Mouse (Mus musculus) myocyte (in vitro differentiated cells): ENCODE data around the gene Agr2. TPM values are rescaled to one million over a fixed set of nuclear protein-coding genes. Genes with fewer than 3 reads are reported as not detected.

Source experiments
- H3K27me3 ChIP-seq: one replicate; pipeline ENCODE4 v1.6.1; 2011; ENCODE audit not compliant: control insufficient read depth, insufficient read depth, insufficient read length
- H3K36me3 ChIP-seq: one replicate; pipeline ENCODE4 v1.6.1; 2011; ENCODE audit not compliant: control insufficient read depth, insufficient read depth
- H3K4me2 ChIP-seq: one replicate; pipeline ENCODE4 v1.6.1; 2011; ENCODE audit warnings: low read depth, control low read depth
- H3K4me3 ChIP-seq: one replicate; pipeline ENCODE4 v1.5.1; 2011; ENCODE audit warnings: mild to moderate bottlenecking, control low read depth, moderate library complexity
- H3K79me2 ChIP-seq: one replicate; pipeline ENCODE4 v1.6.1; 2011; ENCODE audit not compliant: control insufficient read depth, insufficient read depth
- H3ac ChIP-seq: one replicate; pipeline ENCODE4 v1.6.1; 2011; ENCODE audit not compliant: control insufficient read depth, insufficient read length
- CEBPB ChIP-seq: IDR thresholded peaks from 2 replicates; pipeline ENCODE4 v1.6.1; 2011; ENCODE audit warnings: mild to moderate bottlenecking, moderate library complexity; ENCODE audit not compliant: poor library complexity, insufficient read depth, severe bottlenecking
- E2F4 ChIP-seq: IDR thresholded peaks from one replicate; pipeline ENCODE4 v1.6.1; 2011; ENCODE audit warnings: mild to moderate bottlenecking, control low read depth, moderate library complexity; ENCODE audit not compliant: insufficient read depth
- MAX ChIP-seq: IDR thresholded peaks from one replicate; pipeline ENCODE4 v1.6.1; 2011; ENCODE audit warnings: low read depth, mild to moderate bottlenecking, control low read depth
- MYOD1 ChIP-seq, 3 experiments: IDR thresholded peaks; one replicate each; pipeline ENCODE4 v1.6.1; 2011; ENCODE audit warnings: control low read depth in 2 of 3, low read depth in 2 of 3, mild to moderate bottlenecking in 2 of 3, moderate library complexity in 1 of 3; ENCODE audit not compliant: insufficient read length in 2 of 3, control insufficient read depth in 1 of 3
- MYOG ChIP-seq, 3 experiments: IDR thresholded peaks; one replicate each; pipeline ENCODE4 v1.6.1; 2011; ENCODE audit warnings: control low read depth in 2 of 3, low read depth in 2 of 3, mild to moderate bottlenecking in 2 of 3; ENCODE audit not compliant: insufficient read length in 2 of 3, control insufficient read depth in 1 of 3, insufficient read depth in 1 of 3
- POLR2A ChIP-seq: IDR thresholded peaks from one replicate; pipeline ENCODE4 v1.6.1; 2011; ENCODE audit warnings: low read depth, mild to moderate bottlenecking, control low read depth, moderate library complexity; ENCODE audit not compliant: insufficient read length
- POLR2AphosphoS2 ChIP-seq: IDR thresholded peaks from one replicate; pipeline ENCODE4 v1.6.1; 2011; ENCODE audit warnings: low read depth, control low read depth; ENCODE audit not compliant: insufficient read length
- REST ChIP-seq: IDR thresholded peaks from one replicate; pipeline ENCODE4 v1.6.1; 2011; ENCODE audit warnings: mild to moderate bottlenecking, control low read depth, moderate library complexity; ENCODE audit not compliant: insufficient read depth, insufficient read length
- SRF ChIP-seq: IDR thresholded peaks from one replicate; pipeline ENCODE4 v1.6.1; 2011; ENCODE audit warnings: low read depth; ENCODE audit not compliant: control insufficient read depth, insufficient read length
- TCF12 ChIP-seq: IDR thresholded peaks from one replicate; pipeline ENCODE4 v1.6.1; 2011; ENCODE audit warnings: mild to moderate bottlenecking, control low read depth; ENCODE audit not compliant: poor library complexity, insufficient read depth, severe bottlenecking
- TCF3 ChIP-seq: IDR thresholded peaks from one replicate; pipeline ENCODE4 v1.6.1; 2011; ENCODE audit warnings: low read depth, control low read depth; ENCODE audit not compliant: insufficient read length
- USF1 ChIP-seq: IDR thresholded peaks from one replicate; pipeline ENCODE4 v1.6.1; 2011; ENCODE audit warnings: low read depth, mild to moderate bottlenecking, control low read depth, moderate library complexity
- polyA plus RNA-seq: library from polyadenylated mRNA; unstranded; fragments of >200 nt; fragmentation: generic; extraction: Trizol; gene quantifications from one replicate; pipeline ENCODE4 v1.2.1, GENCODE M21; 2012; ENCODE audit warnings: missing spikeins

The Agr2 gene
- polyA plus RNA-seq, 1 experiment = not detected

- no peaks in the 10 kb centered on the region for H3K79me2 ChIP-seq
- no peak overlapping the region for H3K4me3 ChIP-seq
- TF ChIP-seq TCF12 (no peak), MAX (no peak), POLR2A (no peak), CEBPB (no peak), MYOD1 (IDR thresholded peaks at IDR 0.05; ENCODE audit: control insufficient read depth in 1 of 3, insufficient read length in 2 of 3, low read depth in 2 of 3) (no peak), POLR2AphosphoS2 (no peak)
- no peak overlapping the region for H3ac ChIP-seq
- H3K36me3 ChIP-seq = no peaks in the 10 kb centered on the region
- no peaks in the 10 kb centered on the region for H3K27me3 ChIP-seq
- H3K4me2 ChIP-seq = no peak overlapping the region
Measured at GRCm38 (mm10) chr12:36008364-36009047, 15.8 kb downstream of the Agr2 start.

DNA sequence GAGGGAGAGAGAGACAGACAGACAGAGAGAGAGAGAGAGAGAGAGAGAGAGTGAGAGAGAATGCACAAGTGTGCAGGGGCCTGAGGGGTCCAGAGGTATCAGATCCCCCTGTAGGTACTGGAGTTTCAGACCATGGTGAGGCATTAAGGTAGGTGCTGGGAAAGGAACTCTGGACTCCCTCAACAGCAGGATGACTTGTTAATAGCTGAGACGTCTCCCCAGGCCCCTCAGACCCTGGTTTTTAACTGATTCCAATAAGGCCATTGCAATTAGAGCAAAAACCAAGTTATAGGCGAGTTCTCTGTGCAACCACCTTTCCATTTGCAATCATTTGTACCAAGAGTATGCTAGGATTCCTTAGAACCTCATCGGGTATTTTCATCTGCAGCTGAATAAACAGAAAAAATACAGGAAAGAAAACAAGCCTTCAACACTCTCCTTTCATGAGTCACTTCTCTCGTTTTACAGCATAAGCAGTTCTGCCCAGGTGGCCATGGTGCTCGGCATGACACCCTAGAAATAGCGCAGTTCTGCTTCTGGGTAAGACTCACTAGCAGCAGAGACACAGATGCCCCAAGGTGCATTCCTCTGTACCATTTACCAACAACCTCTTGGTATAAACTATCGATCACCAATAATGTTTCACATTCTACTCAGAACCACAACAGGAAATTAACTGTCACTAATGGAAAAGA is 20.7 kb downstream of the Agr2 start:
- Histone ChIP-seq H3K4me3 (no peak overlapping the region), H3K36me3 (no peaks in the 10 kb centered on the region), H3ac (no peak overlapping the region), H3K4me2 (no peak overlapping the region), H3K79me2 (no peaks in the 10 kb centered on the region), H3K27me3 (no peaks in the 10 kb centered on the region)
- no peak for TF ChIP-seq MAX
- TF ChIP-seq E2F4 = no peak
- no peak for TF ChIP-seq TCF3
- no peak for TF ChIP-seq TCF12
- TF ChIP-seq POLR2A = no peak
- TF ChIP-seq REST = no peak
- no peak for TF ChIP-seq USF1
- TF ChIP-seq MYOD1 (IDR thresholded peaks at IDR 0.05; ENCODE audit: control insufficient read depth in 1 of 3, insufficient read length in 2 of 3, low read depth in 2 of 3) = no peak
- TF ChIP-seq SRF = no peak
- no peak for TF ChIP-seq MYOG (IDR thresholded peaks at IDR 0.05; ENCODE audit: control insufficient read depth in 1 of 3, insufficient read depth in 1 of 3, insufficient read length in 2 of 3, low read depth in 2 of 3)
- TF ChIP-seq CEBPB = no peak
- no peak for TF ChIP-seq POLR2AphosphoS2

- TF ChIP-seq USF1 (no peak), MAX (no peak), TCF3 (no peak)
- Histone ChIP-seq H3K4me2 (no peak overlapping the region), H3ac (no peak overlapping the region), H3K4me3 (no peak overlapping the region), H3K79me2 (no peaks in the 10 kb centered on the region), H3K27me3 (no peaks in the 10 kb centered on the region), H3K36me3 (no peaks in the 10 kb centered on the region)
Measured at GRCm38 (mm10) chr12:36017791-36018190, 25.1 kb downstream of the Agr2 start.

GRCm38 (mm10) chr12:36019572-36019971 is 26.9 kb downstream of the Agr2 start:
- no peaks in the 10 kb centered on the region for H3K79me2 ChIP-seq
- H3K36me3 ChIP-seq = no peaks in the 10 kb centered on the region
- no peak overlapping the region for H3ac ChIP-seq
- H3K4me2 ChIP-seq = no peak overlapping the region
- no peak for TF ChIP-seq E2F4
- no peak for TF ChIP-seq MYOG (IDR thresholded peaks at IDR 0.05; ENCODE audit: control insufficient read depth in 1 of 3, insufficient read depth in 1 of 3, insufficient read length in 2 of 3, low read depth in 2 of 3)
- no peak for TF ChIP-seq POLR2AphosphoS2
- no peak for TF ChIP-seq CEBPB
- TF ChIP-seq SRF = no peak
- TF ChIP-seq USF1 = no peak
- no peak for TF ChIP-seq POLR2A
- no peak for TF ChIP-seq MAX
- no peak for TF ChIP-seq TCF3
- TF ChIP-seq REST = no peak
- TF ChIP-seq MYOD1 (IDR thresholded peaks at IDR 0.05; ENCODE audit: control insufficient read depth in 1 of 3, insufficient read length in 2 of 3, low read depth in 2 of 3) = no peak
- no peak for TF ChIP-seq TCF12
- no peaks in the 10 kb centered on the region for H3K27me3 ChIP-seq
- no peak overlapping the region for H3K4me3 ChIP-seq

DNA sequence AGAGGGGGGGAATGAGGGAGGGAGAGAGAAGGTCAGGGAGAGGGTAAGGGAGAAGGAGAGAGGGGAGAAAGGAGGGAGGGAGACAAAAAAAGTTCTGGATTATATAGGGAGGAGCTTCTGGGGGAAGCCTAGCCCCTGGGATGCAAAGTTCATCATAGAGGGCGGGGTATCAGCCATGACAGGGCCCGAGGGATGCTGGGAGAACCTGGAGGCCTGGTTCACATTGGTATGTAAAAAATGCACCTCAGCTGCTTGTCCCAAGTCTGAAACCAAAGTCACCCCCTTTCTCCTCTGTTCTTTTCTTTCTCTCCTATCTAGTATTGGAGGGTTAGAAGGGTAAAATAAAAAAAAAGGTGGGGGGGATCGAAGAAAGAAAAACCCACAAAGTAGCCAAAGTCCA is 27.4 kb downstream of the Agr2 start:
- Histone ChIP-seq H3K36me3 (no peaks in the 10 kb centered on the region), H3K27me3 (no peaks in the 10 kb centered on the region), H3K4me2 (no peak overlapping the region), H3K79me2 (no peaks in the 10 kb centered on the region), H3ac (no peak overlapping the region), H3K4me3 (no peak overlapping the region)
- TF ChIP-seq MYOD1 (IDR thresholded peaks at IDR 0.05; ENCODE audit: control insufficient read depth in 1 of 3, insufficient read length in 2 of 3, low read depth in 2 of 3) = no peak
- TF ChIP-seq MYOG (IDR thresholded peaks at IDR 0.05; ENCODE audit: control insufficient read depth in 1 of 3, insufficient read depth in 1 of 3, insufficient read length in 2 of 3, low read depth in 2 of 3) = no peak
- TF ChIP-seq TCF3 = no peak
- TF ChIP-seq REST = no peak
- TF ChIP-seq SRF = no peak
- no peak for TF ChIP-seq POLR2A
- TF ChIP-seq E2F4 = no peak
- TF ChIP-seq TCF12 = no peak
- TF ChIP-seq CEBPB = no peak
- no peak for TF ChIP-seq POLR2AphosphoS2
- TF ChIP-seq MAX = no peak
- no peak for TF ChIP-seq USF1
